Mouse (Mus musculus) bone marrow macrophage, adult 2 months (primary cell): ENCODE data around the gene 9630041A04Rik. TPM values are rescaled to one million over a fixed set of nuclear protein-coding genes. Genes with fewer than 3 reads are reported as not detected.

Source experiments
- H3K27ac ChIP-seq: 2 replicates; pipeline ENCODE4 v1.5.1; 2012; ENCODE audit warnings: low read depth, low read length; ENCODE audit not compliant: insufficient read depth
- H3K4me1 ChIP-seq: 2 replicates; pipeline ENCODE4 v1.6.1; 2012; ENCODE audit warnings: low read length; ENCODE audit not compliant: control insufficient read depth, insufficient read depth
- H3K4me3 ChIP-seq: 2 replicates; pipeline ENCODE4 v1.5.1; 2012; ENCODE audit warnings: mild to moderate bottlenecking, low read length, moderate library complexity; ENCODE audit not compliant: insufficient read depth
- CTCF ChIP-seq: IDR thresholded peaks from 2 replicates; pipeline ENCODE4 v1.5.1; 2012; ENCODE audit warnings: low read depth, mild to moderate bottlenecking, low read length, moderate library complexity
- POLR2A ChIP-seq: IDR thresholded peaks from 2 replicates; pipeline ENCODE4 v1.6.1; 2012; ENCODE audit warnings: mild to moderate bottlenecking, low read depth, low read length, borderline replicate concordance
- polyA plus RNA-seq: library from polyadenylated mRNA; stranded (reverse); fragments of >200 nt; gene quantifications from 2 replicates; pipeline ENCODE4 v1.2.4, GENCODE M21; 2012; ENCODE audit not compliant: missing spikeins, insufficient read depth, insufficient read length

The 9630041A04Rik gene
- polyA plus RNA-seq, 1 experiment, result not detected

DNA sequence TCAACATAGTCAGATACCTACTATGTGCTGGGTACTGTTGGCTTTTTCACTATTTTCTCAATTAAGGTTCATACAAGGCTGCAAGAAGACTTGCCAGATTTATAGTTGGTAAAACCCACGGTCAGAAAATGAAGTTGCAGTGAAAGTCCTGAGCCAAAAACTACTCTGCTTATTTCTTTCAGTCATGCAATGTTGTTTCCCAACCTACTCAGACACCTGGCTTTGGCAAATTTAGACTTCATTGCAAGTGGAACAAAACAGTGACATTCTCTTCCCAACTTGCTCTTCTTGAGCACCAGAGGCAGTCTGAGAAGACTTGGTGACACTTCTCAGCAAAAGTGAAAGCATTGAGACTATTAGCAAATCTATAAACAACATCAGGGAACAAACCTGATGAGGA, 13.7 kb downstream of the 9630041A04Rik start:
- H3K4me1 ChIP-seq, result no peaks in the 10 kb centered on the region

DNA sequence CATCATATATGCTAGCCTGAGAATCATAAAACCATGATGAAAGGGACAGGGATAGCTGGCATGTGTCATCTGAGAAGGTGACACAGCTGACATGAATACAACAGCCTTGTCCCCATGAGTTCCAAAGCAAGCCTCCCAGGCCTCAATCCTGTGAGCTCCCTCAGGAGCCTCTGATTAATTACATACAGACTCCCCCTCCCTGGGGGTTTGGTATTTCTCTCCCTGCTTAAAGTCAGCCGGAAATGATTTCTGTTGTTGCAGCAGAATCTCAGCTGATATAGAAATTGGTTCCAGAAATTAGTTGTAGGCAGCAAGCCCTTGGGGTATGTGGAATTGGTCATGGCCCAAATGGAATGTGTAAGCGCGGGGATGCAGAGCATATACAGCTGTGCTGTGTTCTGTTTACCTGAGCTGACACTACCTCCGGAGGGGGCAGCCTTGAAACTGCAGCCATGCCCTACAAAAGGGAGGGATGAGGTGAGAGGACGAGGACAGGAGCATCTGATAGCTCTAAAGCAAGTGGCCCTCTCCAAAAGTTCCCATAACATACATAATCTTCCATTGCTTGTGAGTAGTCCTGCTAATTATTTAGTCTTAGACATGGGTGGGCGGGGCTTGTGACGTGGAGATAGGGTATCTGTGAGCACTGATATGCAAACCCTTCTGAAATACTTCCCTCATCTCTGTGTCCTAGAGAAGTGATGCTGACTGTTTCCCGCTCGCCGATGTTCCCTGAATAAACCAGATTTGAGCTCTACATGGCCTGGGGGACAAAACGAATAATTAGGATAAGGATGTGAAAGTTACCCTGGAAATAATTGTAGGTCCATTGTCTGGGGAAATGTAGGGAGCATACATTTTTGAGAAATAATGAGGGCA, 15.7 kb downstream of the 9630041A04Rik start:
- Histone ChIP-seq H3K27ac (no peak overlapping the region), H3K4me1 (no peaks in the 10 kb centered on the region), H3K4me3 (no peak overlapping the region)
- TF ChIP-seq POLR2A (no peak), CTCF (no peak)

More for the DNA sequence above, 13.7 kb downstream of the 9630041A04Rik start:
- TF ChIP-seq CTCF (no peak), POLR2A (no peak)
- Histone ChIP-seq H3K4me3 (no peak overlapping the region), H3K27ac (no peak overlapping the region)

- Histone ChIP-seq H3K27ac (no peak overlapping the region), H3K4me1 (no peaks in the 10 kb centered on the region), H3K4me3 (no peak overlapping the region)
- TF ChIP-seq POLR2A (no peak), CTCF (no peak)
Measured at GRCm38 (mm10) chr9:101883295-101883694, 21.7 kb downstream of the 9630041A04Rik start.

DNA sequence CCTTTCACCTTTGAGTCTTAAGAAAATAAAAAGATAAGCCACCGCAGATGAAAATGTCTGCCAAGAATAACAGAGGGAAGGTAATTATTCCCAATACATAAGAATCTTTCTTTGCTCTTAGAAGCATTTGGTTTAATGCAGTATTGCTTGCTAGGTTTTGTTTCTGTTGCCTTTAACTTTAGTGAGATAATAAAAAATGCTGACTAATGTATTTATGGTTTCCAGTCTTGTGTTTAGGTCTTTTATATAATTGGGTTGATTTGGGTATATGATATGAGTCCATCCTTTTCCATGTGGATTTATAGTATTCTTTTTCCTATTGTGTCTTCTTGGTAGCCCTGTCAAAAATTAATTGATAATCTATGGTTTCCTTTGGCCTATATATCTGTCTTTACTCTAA, 36.2 kb downstream of the 9630041A04Rik start:
- TF ChIP-seq POLR2A (no peak), CTCF (no peak)
- H3K27ac ChIP-seq, result no peak overlapping the region
- H3K4me3 ChIP-seq, result no peak overlapping the region

GRCm38 (mm10) chr9:101903406-101903805, 41.8 kb downstream of the 9630041A04Rik start:
- TF ChIP-seq POLR2A, result no peak
- H3K27ac ChIP-seq, result no peak overlapping the region
- no peak overlapping the region for H3K4me3 ChIP-seq
- H3K4me1 ChIP-seq, result no peaks in the 10 kb centered on the region

More for the DNA sequence above, 36.2 kb downstream of the 9630041A04Rik start:
- H3K4me1 ChIP-seq, result no peaks in the 10 kb centered on the region

DNA sequence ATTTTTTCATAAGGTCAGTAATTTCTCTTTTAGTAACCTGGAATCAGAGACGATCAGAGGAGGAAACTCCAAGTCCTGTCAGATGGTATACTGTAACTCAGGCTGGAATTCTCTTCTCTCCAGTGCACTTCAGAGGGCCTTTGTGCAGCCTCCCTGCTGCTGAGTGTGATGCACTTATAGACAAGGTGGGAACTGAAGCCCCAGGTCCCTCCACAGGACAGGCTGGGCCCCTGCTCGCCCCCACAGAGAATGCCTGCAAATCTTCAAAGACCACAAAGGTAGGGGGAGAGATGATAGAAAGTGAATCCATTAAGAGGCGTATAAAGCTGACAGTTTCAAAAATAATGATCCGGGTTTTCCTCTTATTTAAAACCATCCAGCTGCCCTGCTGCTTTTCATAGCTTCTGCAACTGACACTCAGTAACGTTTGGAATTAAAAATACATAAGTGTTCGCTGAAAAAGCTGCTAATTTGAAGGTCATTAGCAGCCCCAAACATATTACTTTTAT, 46.2 kb downstream of the 9630041A04Rik start:
- Histone ChIP-seq H3K4me3 (no peak overlapping the region), H3K4me1 (no peaks in the 10 kb centered on the region), H3K27ac (no peak overlapping the region)
- TF ChIP-seq CTCF (no peak), POLR2A (no peak)

GRCm38 (mm10) chr9:101908849-101909248, 47.2 kb downstream of the 9630041A04Rik start:
- H3K27ac ChIP-seq, result no peak overlapping the region

DNA sequence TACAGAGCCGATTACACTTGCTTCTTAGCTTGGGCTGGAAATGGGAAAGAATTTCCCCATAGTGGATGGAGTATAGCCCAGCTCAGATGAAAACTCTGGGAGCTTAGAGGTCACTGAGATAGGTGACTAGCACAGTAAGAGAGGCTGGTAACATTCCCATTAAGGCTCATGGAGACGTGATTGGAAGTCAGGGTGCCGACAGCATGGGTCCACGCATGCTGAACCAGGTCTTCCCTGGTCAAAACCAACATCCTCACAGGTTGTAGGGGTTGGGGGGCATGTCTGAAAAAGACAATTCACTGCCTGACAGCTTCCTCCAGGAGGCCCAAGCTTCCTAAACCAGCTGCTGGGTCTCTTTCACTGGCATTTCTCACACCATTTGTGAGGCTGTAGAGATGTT, 47.9 kb downstream of the 9630041A04Rik start:
- H3K27ac ChIP-seq, result no peak overlapping the region
- no peaks in the 10 kb centered on the region for H3K4me1 ChIP-seq
- TF ChIP-seq CTCF, result no peak
- TF ChIP-seq POLR2A, result no peak
- H3K4me3 ChIP-seq, result no peak overlapping the region

More at GRCm38 (mm10) chr9:101908849-101909248, 47.2 kb downstream of the 9630041A04Rik start:
- TF ChIP-seq POLR2A, result no peak
- no peak for TF ChIP-seq CTCF
- H3K4me3 ChIP-seq, result no peak overlapping the region
- H3K4me1 ChIP-seq, result no peaks in the 10 kb centered on the region

DNA sequence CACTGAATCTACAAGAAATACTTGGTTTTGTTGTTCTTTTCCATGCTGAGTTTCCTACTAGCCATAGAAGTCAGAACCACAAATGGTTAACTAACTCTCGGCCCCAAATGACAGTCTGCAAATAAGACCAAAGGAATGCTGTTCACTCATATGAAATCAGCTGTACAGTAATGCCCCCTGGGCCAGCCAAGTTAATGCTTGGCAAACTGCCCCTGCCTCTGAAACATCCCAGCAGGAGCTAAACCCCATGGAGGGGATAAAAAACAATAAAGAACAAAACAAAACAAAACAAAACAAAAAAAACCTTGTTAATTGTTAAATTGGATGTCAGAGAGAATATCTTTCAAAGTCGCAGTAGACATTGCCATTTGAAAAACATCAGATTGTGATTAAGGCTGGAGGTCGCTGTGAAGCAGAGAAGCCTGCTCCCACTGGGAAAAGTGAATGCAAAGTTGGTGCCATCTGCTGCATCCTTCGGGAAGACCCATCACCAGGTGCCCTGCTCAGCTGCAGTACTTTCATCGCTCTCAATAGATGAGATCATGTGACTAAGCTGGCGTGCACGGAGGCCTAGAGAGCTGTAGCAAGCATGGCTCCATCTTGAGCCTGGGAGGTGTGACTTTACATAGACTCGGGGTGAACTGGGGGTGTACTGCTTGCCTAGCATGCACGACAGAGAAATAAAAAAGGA, 49.7 kb downstream of the 9630041A04Rik start:
- TF ChIP-seq POLR2A (no peak), CTCF (no peak)
- H3K4me3 ChIP-seq, result no peak overlapping the region
- no peaks in the 10 kb centered on the region for H3K4me1 ChIP-seq
- no peak overlapping the region for H3K27ac ChIP-seq

DNA sequence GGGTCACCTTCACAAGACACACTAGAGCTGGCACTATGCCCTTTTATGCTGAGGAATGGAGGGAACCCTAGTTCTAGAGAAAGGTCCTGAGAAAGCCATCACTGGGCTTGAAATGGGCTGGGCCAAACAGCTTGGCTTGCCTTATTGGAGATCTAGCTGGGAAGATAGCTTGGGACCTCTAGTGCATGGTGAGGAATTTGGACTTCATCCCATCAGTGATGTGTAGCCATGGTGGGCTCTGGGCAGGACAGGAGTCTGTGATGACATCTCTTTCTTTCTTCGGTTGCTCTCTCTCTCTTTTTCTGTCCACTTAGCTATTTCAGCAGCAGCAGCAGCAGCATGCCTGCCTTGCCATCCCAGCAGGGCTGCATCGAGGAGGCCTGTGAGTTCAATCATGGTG, 53.4 kb downstream of the 9630041A04Rik start:
- H3K4me1 ChIP-seq, result no peaks in the 10 kb centered on the region
- no peak overlapping the region for H3K27ac ChIP-seq
- no peak overlapping the region for H3K4me3 ChIP-seq
- TF ChIP-seq CTCF (no peak), POLR2A (no peak)
